Mouse (Mus musculus) adrenal gland, postnatal 10 days (tissue): ENCODE measurements around the gene Ccer1. TPM values are rescaled to one million over a fixed set of nuclear protein-coding genes. Genes with fewer than 3 reads are reported as not detected.

Source experiments
- total RNA-seq, 2 experiments: library from RNA; stranded (reverse); gene quantifications; 2 replicates each; pipeline ENCODE4 v1.2.3; 2021

Gene Ccer1
- total RNA-seq, 2 experiments from 2014 or later = not detected

Other genes starting within 250 kb of the Ccer1 start
- 100 to 1,000 TPM; 277 to 311 TPM for gene Dcn, start 213.4 kb upstream of the Ccer1 start, total RNA-seq
- 10 to 100 TPM; 51.3 to 56.9 TPM for gene Lum, start 127.9 kb upstream of the Ccer1 start, total RNA-seq
- under 1 TPM; 0.61 to 0.75 TPM for gene Kera, start 86.2 kb upstream of the Ccer1 start, total RNA-seq
- under 1 TPM; 0.36 to 0.79 TPM for gene Epyc, start 49.0 kb upstream of the Ccer1 start, total RNA-seq
- not detected for gene C030005K15Rik, start 33.7 kb downstream of the Ccer1 start, total RNA-seq